Mouse (Mus musculus) cerebellum, adult 8-10 months (tissue): ENCODE results near the gene Zg16.

Experiments used
- DNase-seq: peaks from one replicate; pipeline ENCODE4 v3.0.0; 2022

Zg16 gene

DNA sequence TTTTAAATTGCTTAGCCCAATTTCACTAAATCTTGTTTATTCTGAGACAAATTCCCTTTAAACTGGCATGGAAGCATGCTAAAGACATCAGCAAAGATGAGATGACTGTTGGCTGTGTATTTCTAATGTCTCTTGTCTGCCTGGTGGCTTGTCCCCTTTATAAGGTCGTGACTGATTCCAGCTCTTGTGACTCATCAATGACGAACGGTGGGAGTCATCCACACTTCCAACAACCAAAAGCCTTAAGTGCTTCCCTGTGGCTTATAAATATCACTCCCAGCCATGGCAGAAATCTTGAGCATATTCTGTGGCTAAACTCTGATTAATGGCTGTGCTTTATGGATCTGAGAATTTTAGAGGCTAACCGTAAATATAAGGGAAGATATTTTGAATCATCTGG is 20.8 kb downstream of the Zg16 start:
- DNase-seq, result no peak

- no peak for DNase-seq
These were observed 21.6 kb downstream of the Zg16 start for GRCm38 (mm10) chr7:127065538-127065937.

GRCm38 (mm10) chr7:127055026-127055585 is 32.0 kb downstream of the Zg16 start:
- no peak for DNase-seq

DNA sequence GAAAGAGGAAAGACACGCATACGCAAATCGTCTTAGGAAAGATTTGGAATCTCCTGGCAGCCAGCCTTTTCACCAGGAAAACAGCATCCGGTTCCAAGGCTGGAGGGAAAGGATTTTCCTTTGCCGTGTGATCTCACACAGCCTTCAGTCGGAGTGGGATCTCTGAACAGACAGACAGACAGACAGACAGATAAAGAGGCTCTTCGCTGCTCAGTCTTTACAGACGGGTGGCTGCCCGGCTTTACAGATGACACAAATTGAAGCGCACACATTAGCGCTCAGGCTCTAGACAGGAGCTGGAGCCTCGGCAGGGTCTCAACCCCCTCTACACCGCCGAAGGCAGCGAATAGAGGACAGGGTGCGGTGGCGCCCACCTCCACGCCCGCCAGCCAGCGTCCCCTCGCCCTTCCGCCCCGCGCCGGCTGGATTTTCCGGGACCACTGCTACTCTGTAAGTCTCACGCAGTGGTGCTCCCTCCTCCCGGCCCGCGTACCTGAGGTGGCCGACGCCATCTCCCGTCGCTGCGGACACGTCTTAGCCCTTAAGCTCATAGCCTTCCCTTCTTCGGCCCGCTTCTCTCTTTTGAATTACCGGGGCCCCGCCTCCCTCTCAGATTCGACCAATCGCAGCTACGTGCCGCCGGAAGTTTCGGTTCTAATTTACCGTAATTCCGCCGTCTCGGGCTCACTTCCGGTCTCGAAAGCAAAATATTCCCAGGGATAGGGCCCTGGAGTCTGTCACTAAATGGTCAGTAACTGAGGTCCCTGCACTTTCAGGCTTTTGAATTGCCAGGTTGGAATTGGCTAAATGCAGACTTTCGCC is 45.1 kb downstream of the Zg16 start, which contains the start of gene Kif22:
TSS of gene Kif22 (minus strand) at position 621 of the 822 bp plus-strand sequence.
- DNase-seq, result peak; percentile 89

DNA sequence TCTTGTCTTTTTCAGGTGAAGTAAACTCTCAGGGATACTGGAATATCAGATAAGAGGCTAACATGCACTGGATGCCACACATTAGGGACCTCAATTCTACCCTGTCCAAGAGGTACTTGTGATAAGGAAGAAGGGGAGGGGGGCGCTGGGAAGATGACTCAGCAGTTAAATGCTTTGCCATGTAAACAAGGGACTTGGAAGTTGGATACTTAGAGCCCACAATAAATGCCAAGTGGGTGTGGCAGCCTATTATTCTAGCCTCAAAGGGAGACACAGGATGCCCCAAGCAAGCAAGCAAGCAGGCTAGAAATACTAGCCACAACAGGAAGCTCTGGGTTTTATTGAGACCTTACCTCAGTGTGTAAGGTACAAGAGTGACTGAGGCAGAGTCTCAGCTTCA is 55.9 kb downstream of the Zg16 start:
- DNase-seq, result no peak

GRCm38 (mm10) chr7:127030172-127030571 is 57.0 kb downstream of the Zg16 start:
- DNase-seq, result no peak

GRCm38 (mm10) chr7:127027885-127028284 is 59.2 kb downstream of the Zg16 start:
- no peak for DNase-seq

DNA sequence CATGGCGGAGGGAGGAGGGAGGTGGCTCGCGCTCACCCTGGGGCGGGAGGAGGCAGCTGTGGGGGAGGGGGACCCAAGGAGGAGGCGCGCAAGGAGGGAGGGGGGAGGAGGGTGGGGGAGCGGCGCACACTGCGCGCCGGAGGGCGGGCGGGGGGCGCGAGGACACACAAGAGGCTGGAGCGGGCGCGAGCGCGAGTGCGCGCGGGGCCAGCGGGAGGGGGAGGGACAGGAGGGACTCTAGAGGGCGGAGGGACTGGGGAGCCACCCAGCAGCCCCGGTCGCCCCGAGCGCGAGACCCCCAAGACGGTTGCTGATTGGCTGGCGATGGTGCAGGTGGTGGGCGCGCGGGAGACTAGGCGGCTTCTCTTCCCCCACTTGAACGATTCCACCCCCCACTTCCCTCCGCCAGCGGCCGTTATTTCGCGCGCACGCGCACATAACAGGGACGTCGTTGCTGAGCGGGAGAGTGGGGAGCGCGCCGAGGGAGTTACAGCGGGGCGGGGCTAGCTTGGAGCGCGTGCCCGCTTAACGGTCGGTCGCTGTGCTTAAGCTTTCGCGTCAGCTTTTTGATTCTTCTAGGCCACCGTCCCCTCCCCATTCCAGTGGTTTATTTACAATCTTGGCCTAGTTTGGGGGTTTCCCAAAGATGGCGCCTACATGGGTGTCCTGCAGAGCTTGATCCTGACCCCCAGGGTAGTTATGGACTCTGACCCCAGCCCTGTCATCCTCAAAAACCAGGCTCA is 60.0 kb downstream of the Zg16 start, which contains the start of gene Maz:
TSS of gene Maz (minus strand) at position 54 of the 743 bp plus-strand sequence.
- peak; percentile 100 for DNase-seq

GRCm38 (mm10) chr7:127026616-127026983 is 60.5 kb downstream of the Zg16 start:
- DNase-seq, result no peak

GRCm38 (mm10) chr7:127026161-127026600 is 60.9 kb downstream of the Zg16 start:
- peak; percentile 77 for DNase-seq

DNA sequence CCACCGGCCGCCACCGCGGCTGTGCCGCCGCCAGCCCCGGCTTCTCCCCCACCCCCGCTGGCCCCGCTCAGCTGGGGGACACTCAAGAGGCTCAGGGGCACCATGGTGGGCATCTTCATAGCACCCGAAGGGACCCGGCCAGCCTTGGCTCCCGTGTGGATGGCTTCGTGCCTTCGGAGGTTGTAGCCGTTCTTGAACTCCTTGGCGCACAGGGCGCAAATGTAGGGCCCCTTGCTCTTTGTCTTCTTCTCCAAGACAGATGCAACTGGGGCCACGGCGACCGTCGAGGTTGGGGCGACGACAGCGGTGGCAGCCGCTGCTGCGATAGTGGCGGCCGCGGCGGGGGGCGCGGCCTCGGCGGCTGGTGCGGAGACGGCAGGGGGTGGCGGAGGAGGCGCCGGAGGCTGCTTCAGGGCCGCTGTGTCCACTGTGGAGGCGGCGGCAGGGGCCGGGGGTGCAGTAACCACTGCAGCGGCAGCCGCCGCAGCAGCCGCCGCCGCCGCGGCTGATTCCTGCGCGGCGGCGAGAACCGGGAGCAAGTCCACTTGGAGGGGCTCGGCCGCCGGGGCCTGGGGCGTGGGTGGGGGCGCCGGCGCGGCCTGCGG is 61.5 kb downstream of the Zg16 start:
- DNase-seq, result peak; percentile 67

GRCm38 (mm10) chr7:127024755-127025555 is 62.2 kb downstream of the Zg16 start:
- peak; percentile 82 for DNase-seq

- peak; percentile 51 for DNase-seq
These were observed 63.0 kb downstream of the Zg16 start for GRCm38 (mm10) chr7:127023896-127024690.

DNA sequence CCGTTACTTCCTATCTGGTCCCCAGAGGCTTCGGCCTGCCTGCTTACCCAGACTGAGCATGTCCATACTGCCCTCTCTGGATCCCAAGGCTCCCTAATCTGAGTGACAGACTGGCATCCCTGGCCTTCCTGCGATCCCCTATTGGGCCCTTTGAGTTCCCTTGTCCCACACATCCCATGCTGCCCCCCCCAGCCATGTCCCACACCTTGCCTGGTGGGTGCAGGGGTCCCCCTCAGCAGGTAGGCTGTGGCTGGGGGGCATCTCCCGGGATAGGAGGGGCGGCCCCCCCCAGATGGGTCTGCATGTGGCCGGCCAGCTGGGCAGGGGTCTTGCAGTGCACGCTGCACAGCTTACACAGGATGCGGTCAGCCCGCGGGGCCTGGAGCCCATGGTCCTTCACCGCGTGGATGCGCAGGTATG is 63.8 kb downstream of the Zg16 start:
- DNase-seq, result peak; percentile 56

DNA sequence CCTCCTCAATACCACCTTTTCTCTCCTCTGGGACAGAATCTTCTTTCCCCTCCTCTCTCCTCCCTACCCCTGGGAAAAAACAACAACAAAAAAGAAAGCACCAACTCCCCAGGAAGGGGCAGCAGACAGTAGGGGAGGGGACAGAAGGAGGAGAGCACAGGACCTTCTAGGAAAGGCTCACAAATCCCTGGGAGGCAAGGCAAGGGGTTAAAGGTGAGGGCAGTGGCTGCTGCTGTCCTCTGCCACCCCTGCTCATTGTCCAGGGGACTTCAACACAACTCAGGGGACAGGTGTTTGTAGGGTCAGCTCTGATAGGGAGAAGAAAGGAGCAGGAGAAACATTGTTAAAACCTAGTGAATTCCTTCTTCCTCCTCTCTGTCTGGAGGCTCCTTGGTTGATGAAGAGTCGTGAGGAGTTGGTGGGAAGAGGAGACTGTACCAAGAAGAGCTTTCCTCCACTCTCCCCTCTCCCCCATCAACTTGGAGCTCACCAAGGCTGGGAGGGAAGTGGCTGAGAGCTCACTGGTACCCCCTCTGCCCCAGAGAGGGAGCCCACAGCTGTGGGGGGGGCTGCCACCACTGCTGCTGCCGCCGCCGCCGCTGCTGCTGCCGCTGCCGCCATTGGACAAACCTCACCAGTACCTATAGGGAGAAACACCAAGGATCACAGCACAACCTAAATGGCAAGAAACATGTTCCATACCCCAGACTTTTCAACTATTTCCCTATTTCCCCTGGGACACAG is 64.4 kb downstream of the Zg16 start:
- DNase-seq, result no peak

DNA sequence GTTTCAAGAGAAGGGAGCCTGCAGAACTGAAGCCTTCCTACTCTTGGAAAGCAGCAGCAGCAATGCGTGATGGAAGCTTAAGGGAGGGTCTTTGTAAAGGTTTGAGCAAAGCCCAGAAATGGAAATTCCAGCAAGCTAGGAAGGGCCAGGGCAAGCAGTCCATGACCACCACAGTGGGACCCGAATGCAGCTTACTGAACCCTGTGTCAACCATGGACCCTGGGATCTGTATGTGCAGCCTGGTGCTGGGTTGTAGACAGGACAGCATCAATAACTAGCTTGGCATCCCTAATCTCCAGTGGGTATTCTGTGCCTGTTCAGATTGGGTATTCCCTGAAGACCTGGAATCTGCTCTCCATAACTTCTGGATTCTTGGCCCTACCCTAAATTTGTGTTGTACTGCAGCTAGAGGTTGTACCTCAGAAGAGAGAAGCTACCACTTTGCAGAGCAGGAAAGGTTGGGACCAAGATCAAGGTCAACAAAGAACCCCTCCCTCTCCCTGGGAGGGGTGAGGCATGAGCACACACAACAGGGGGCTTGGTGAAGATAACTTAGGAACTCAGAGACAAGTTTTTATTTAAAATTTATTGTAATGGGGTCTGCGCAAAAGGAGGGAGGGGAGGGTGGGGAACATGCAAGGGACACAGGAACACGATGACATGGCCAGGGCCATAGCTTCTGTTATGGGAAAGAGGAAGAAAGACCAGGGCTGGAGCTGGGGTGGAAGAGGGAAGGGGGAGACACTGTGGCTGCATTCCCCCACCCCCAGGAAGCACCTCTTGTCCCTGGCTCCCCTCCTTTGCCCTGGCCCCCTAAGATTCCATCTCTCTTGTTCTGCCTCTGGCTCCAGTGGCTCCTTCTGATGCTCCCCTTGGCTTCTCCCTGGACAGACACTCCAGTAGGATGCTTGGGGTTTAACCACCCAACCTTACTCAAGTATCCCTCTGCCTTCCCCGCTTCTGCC is 65.3 kb downstream of the Zg16 start:
- no peak for DNase-seq

GRCm38 (mm10) chr7:127020901-127021562 is 66.1 kb downstream of the Zg16 start, which contains the start of the genes Gm42742 and Prrt2:
Gene Gm42742, minus strand, starts transcription at chr7:127021097.
Gene Prrt2, minus strand, starts transcription at chr7:127021211.
- DNase-seq, result peak; percentile 69

DNA sequence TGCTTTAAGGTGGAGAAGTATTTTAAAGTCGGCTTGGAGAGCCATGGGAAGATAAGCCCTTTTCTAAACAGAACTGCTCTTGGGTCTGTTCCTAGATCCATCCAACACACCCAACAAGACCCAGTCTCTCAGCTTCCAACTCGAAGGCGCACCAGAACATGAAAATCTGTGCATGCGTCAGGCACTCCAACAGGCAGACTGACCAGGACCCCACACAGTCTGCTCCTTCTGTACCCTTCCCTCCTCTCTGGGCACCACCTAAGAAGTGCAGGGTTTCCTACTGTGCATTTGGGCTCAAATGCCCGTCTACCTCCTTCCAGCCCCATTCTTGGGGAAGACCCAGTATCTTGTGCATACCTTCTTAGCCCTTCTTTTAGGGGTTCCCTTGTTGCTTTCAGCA is 66.6 kb downstream of the Zg16 start:
- DNase-seq, result no peak

GRCm38 (mm10) chr7:127020031-127020430 is 67.1 kb downstream of the Zg16 start:
- peak; percentile 53 for DNase-seq
